Mouse (Mus musculus): ENCODE results near the gene Hecw2. TPM values are rescaled to one million over a fixed set of nuclear protein-coding genes. Genes with fewer than 3 reads are reported as not detected.

Hecw2 gene
- total and polyA plus RNA-seq, 2 experiments from 2014 or later: 4.6 to 15.4 TPM

- 69% methylated on average over 8 of the region's 8 CpGs for WGBS
- Histone ChIP-seq H3K27ac (ENCODE audit: low read depth, low read length) (no peak overlapping the region), H3K4me2 (ENCODE audit: low read depth) (no peak overlapping the region), H3K9me3 (ENCODE audit: low read length) (no peaks in the 10 kb centered on the region), H3K9ac (no peak overlapping the region), H3K4me3 (ENCODE audit: low read depth, low read length) (no peak overlapping the region), H3K27me3 (ENCODE audit: insufficient read depth, low read length) (no peaks in the 10 kb centered on the region), H3K4me1 (ENCODE audit: insufficient read depth) (no peaks in the 10 kb centered on the region), H3K36me3 (ENCODE audit: insufficient read depth) (no peaks in the 10 kb centered on the region)
- no peak for TF ChIP-seq CTCF (IDR thresholded peaks at IDR 0.05; ENCODE audit: low read depth)
- DNase-seq (no peak), ATAC-seq (no peak)
Measured at GRCm38 (mm10) chr1:53986185-53986892, 208.6 kb downstream of the Hecw2 start.

DNA sequence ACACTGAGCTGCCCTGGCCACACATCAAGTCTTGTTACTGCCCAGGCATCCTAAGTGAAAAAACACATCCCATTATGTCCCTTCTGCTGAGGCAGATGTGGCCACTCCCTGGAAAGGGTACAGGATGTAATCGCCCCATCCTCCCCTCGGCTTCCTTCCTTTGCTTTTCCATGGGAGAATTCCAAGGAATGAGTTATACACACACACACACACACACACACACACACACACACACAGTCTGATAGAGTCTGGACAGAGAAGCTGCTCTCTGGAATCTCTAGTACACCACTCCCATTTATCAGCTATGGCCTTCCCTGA is 216.5 kb downstream of the Hecw2 start:
- ATAC-seq: no peak; the same call in 1 of the 2 replicates
- Histone ChIP-seq H3K27me3 (ENCODE audit: insufficient read depth, low read length) (no peaks in the 10 kb centered on the region), H3K9me3 (ENCODE audit: low read length) (no peaks in the 10 kb centered on the region), H3K36me3 (ENCODE audit: insufficient read depth) (no peaks in the 10 kb centered on the region), H3K4me3 (ENCODE audit: low read depth, low read length) (no peak overlapping the region), H3K27ac (ENCODE audit: low read depth, low read length) (no peak overlapping the region), H3K4me2 (ENCODE audit: low read depth) (no peak overlapping the region), H3K4me1 (ENCODE audit: insufficient read depth) (no peaks in the 10 kb centered on the region), H3K9ac (no peak overlapping the region)
- WGBS: 90% methylated on average over 2 of the region's 2 CpGs
- DNase-seq: no peak
- TF ChIP-seq CTCF (IDR thresholded peaks at IDR 0.05; ENCODE audit: low read depth): no peak

DNA sequence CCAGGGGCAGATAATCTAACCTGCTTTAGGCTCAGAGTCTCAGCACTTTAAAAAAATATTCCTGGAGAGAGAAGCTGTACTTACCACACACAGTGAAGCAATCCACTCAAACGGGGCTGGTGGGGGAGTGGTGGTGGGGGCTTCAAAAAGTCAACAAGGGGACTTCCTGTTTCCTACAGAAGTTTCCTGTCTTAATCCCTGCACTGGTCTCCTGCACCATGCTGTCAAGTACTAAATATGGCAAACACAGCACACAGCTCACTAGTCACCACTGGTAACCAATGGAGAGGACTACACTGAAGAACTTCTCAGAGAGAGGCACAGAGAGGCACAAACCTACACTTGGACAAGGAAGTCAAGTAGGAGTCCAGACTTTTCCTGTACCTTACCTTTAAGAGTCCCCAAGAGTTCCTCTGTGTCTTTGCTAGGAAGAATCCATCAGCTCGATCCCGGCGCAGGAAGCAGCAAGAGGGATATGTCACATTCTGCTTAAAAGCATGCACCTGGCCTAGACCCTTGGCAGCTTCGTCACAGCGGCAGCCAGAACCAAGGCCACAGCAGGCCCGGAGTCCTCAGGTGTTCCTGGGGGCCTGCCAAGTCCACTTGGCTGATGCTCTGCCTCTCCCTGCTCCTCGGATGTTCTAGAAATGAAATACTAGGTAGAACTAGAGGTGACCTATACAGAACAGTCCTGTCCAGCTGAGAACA is 217.0 kb downstream of the Hecw2 start:
- H3K36me3 ChIP-seq (ENCODE audit: insufficient read depth): no peaks in the 10 kb centered on the region
- H3K27me3 ChIP-seq (ENCODE audit: insufficient read depth, low read length): no peaks in the 10 kb centered on the region
- H3K9ac ChIP-seq: no peak overlapping the region
- TF ChIP-seq CTCF (IDR thresholded peaks at IDR 0.05; ENCODE audit: low read depth): no peak
- WGBS: 84% methylated on average over 8 of the region's 8 CpGs
- no peak overlapping the region for H3K4me2 ChIP-seq (ENCODE audit: low read depth)
- ATAC-seq: no peak
- DNase-seq: no peak
- no peak overlapping the region for H3K27ac ChIP-seq (ENCODE audit: low read depth, low read length)
- H3K4me1 ChIP-seq (ENCODE audit: insufficient read depth): no peaks in the 10 kb centered on the region
- no peak overlapping the region for H3K4me3 ChIP-seq (ENCODE audit: low read depth, low read length)
- no peaks in the 10 kb centered on the region for H3K9me3 ChIP-seq (ENCODE audit: low read length)

- Histone ChIP-seq H3K27ac (ENCODE audit: low read depth, low read length) (no peak overlapping the region), H3K27me3 (ENCODE audit: insufficient read depth, low read length) (no peaks in the 10 kb centered on the region), H3K36me3 (ENCODE audit: insufficient read depth) (no peaks in the 10 kb centered on the region), H3K4me2 (ENCODE audit: low read depth) (no peak overlapping the region), H3K4me3 (ENCODE audit: low read depth, low read length) (no peak overlapping the region), H3K9ac (no peak overlapping the region), H3K9me3 (ENCODE audit: low read length) (no peaks in the 10 kb centered on the region), H3K4me1 (ENCODE audit: insufficient read depth) (no peaks in the 10 kb centered on the region)
- TF ChIP-seq CTCF (IDR thresholded peaks at IDR 0.05; ENCODE audit: low read depth): no peak
- no peak for DNase-seq
- ATAC-seq: no peak
- WGBS: 96% methylated on average over 5 of the region's 5 CpGs
Measured at GRCm38 (mm10) chr1:53976721-53977120, 218.2 kb downstream of the Hecw2 start.

DNA sequence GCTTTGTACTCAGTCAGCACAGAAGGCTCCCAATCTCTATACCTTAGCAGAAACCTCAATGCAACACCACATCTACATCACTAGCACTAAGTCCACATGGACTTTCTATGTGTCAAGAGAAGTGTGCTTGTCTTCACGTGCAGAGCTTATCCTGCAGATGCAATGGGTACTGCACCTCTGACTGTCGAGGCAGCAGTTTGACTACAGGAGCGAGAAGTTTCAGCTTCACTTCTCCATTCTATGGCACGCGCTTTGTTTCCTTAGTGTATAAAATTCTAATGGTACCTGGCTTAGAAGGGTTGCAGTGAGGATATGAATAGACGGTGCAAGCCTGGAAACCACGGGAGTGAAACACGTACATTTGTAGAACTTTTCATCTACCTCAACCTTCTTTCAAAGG is 218.9 kb downstream of the Hecw2 start:
- DNase-seq (no peak), ATAC-seq (no peak)
- H3K4me1 ChIP-seq (ENCODE audit: insufficient read depth): no peaks in the 10 kb centered on the region
- H3K4me2 ChIP-seq (ENCODE audit: low read depth): no peak overlapping the region
- H3K9me3 ChIP-seq (ENCODE audit: low read length): no peaks in the 10 kb centered on the region
- H3K4me3 ChIP-seq (ENCODE audit: low read depth, low read length): no peak overlapping the region
- 90% methylated on average over 8 of the region's 8 CpGs for WGBS
- no peaks in the 10 kb centered on the region for H3K27me3 ChIP-seq (ENCODE audit: insufficient read depth, low read length)
- no peak overlapping the region for H3K27ac ChIP-seq (ENCODE audit: low read depth, low read length)
- H3K9ac ChIP-seq: no peak overlapping the region
- no peak for TF ChIP-seq CTCF (IDR thresholded peaks at IDR 0.05; ENCODE audit: low read depth)
- H3K36me3 ChIP-seq (ENCODE audit: insufficient read depth): no peaks in the 10 kb centered on the region

GRCm38 (mm10) chr1:53974941-53975340 is 220.0 kb downstream of the Hecw2 start:
- no peak for ATAC-seq
- WGBS: 65% methylated on average over 5 of the region's 5 CpGs
- no peaks in the 10 kb centered on the region for H3K9me3 ChIP-seq (ENCODE audit: low read length)

DNA sequence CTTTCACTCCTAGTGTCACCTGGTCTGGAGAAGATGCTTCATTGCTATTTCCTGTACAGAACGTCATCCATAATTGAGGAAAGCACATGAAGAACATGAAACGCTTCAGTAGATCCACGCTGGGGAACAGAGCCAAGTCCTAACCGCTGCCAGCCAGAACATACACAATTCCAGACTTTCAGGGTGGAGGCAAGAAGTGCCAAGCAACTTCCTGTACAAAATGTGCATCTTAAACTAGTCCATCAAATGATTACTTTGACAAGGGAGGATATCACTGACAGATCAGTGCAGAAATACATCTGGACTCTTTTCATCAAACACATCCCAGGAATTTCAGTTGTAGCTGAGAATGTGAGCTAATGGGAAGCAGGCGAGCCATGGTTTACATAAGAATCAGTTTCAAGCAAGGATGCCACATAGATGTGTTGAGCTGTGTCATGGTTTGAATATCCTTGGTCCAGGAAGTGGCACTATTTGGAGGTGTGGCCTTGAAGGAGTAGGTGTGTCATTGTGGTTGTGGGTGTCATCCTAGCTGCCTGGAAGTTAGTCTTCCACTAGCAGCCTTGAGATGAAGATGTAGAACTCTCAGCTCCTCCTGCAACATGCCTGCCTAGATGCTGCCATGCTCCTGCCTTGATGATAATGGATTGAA is 224.5 kb downstream of the Hecw2 start:
- no peaks in the 10 kb centered on the region for H3K36me3 ChIP-seq (ENCODE audit: insufficient read depth)
- H3K27ac ChIP-seq (ENCODE audit: low read depth, low read length): no peak overlapping the region
- H3K4me1 ChIP-seq (ENCODE audit: insufficient read depth): no peaks in the 10 kb centered on the region
- no peak for TF ChIP-seq CTCF (IDR thresholded peaks at IDR 0.05; ENCODE audit: low read depth)
- ATAC-seq: no peak
- H3K27me3 ChIP-seq (ENCODE audit: insufficient read depth, low read length): no peaks in the 10 kb centered on the region
- no peak for DNase-seq
- no peaks in the 10 kb centered on the region for H3K9me3 ChIP-seq (ENCODE audit: low read length)
- no peak overlapping the region for H3K4me2 ChIP-seq (ENCODE audit: low read depth)
- 79% methylated on average over 5 of the region's 5 CpGs for WGBS
- no peak overlapping the region for H3K4me3 ChIP-seq (ENCODE audit: low read depth, low read length)
- no peak overlapping the region for H3K9ac ChIP-seq

More at GRCm38 (mm10) chr1:53974941-53975340, 220.0 kb downstream of the Hecw2 start:
- H3K36me3 ChIP-seq (ENCODE audit: insufficient read depth): no peaks in the 10 kb centered on the region
- no peak for TF ChIP-seq CTCF (IDR thresholded peaks at IDR 0.05; ENCODE audit: low read depth)
- no peak for DNase-seq
- H3K4me1 ChIP-seq (ENCODE audit: insufficient read depth): no peaks in the 10 kb centered on the region
- H3K4me2 ChIP-seq (ENCODE audit: low read depth): no peak overlapping the region
- no peak overlapping the region for H3K27ac ChIP-seq (ENCODE audit: low read depth, low read length)
- no peak overlapping the region for H3K9ac ChIP-seq
- H3K27me3 ChIP-seq (ENCODE audit: insufficient read depth, low read length): no peaks in the 10 kb centered on the region
- no peak overlapping the region for H3K4me3 ChIP-seq (ENCODE audit: low read depth, low read length)
